Mouse (Mus musculus): ENCODE data around the gene Erf. TPM values are rescaled to one million over a fixed set of nuclear protein-coding genes. Genes with fewer than 3 reads are reported as not detected.
A peak's percentile ranks its signal among the peaks of the same experiment; 100 is the strongest.
"Not testable (repeated sequence)": the region's sequence is repeated elsewhere in the genome, so short reads cannot be mapped to it uniquely, and the experiment has no call there.

The Erf gene
- polyA plus RNA-seq, 1 experiment, result 26.8 TPM

- peak; percentile 96 for DNase-seq (ENCODE audit: low spot score)
Measured at GRCm38 (mm10) chr7:25267751-25268463, 17.3 kb upstream of the Erf start.

GRCm38 (mm10) chr7:25267301-25267750 is 16.8 kb upstream of the Erf start, which contains the start of gene Cic:
Gene Cic (plus strand): TSS chr7:25267704.
- no peak for DNase-seq (ENCODE audit: low spot score)

DNA sequence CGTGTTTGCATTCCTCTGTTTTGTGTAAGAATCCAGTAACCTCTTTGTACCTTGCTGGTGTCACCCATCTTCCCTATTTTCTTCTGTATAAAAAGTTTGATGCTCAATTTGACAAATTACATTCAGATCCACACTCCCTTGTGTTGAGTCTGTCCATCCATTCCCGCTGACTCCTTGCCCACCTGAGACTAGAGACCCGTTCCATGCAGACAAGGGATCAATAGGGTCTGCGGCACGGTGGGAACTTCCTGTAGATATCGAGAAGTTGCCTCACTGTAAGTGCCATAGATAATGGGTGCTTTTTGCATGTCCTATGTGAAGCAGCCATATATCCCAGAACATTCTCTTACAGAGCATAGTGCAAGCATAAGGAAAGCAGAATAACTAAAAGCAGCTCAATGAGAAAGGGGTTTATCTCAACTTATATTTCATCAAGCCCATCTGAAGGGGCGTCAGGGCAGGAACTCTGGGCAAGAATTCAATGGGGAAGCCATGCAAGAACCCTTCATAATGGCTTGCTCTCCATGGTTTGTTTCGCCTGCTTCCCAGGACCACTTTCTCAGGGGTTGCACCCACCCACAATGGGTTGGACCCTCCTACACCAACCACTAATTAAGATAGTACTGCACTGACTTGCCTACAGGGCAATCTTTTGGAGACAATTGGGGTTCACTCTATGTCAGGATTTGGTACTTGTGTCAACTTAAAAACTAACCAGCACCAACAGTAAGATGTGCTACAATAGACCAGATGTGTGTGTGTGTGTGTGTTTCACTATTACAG is 15.8 kb upstream of the Erf start:
- peak; percentile 12 for DNase-seq (ENCODE audit: low spot score)

GRCm38 (mm10) chr7:25265743-25266142 is 15.2 kb upstream of the Erf start:
- not testable (repeated sequence) for DNase-seq (ENCODE audit: low spot score)

GRCm38 (mm10) chr7:25263968-25264870 is 13.7 kb upstream of the Erf start:
- DNase-seq (ENCODE audit: low spot score), result no peak

DNA sequence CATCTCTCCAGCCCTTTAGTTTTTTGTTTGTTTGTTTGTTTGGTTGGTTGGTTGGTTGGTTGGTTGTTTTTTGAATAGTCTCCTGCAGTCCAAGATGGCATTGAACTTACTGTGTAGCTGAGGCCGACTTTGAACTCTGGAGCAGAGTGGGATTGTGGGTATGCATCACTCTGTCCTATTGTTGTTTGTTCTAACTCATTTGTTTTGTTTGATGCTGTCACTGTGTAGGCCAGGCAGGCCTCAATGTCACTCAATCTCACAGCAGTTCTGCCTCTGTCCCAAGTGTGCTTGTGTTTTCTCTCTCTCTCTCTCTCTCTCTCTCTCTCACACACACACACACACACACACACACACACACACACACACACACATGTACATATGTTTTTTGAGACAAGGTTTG is 11.3 kb upstream of the Erf start:
- DNase-seq (ENCODE audit: low spot score), result no peak

GRCm38 (mm10) chr7:25251822-25252221 is 1.3 kb upstream of the Erf start:
- DNase-seq (ENCODE audit: low spot score), result no peak

DNA sequence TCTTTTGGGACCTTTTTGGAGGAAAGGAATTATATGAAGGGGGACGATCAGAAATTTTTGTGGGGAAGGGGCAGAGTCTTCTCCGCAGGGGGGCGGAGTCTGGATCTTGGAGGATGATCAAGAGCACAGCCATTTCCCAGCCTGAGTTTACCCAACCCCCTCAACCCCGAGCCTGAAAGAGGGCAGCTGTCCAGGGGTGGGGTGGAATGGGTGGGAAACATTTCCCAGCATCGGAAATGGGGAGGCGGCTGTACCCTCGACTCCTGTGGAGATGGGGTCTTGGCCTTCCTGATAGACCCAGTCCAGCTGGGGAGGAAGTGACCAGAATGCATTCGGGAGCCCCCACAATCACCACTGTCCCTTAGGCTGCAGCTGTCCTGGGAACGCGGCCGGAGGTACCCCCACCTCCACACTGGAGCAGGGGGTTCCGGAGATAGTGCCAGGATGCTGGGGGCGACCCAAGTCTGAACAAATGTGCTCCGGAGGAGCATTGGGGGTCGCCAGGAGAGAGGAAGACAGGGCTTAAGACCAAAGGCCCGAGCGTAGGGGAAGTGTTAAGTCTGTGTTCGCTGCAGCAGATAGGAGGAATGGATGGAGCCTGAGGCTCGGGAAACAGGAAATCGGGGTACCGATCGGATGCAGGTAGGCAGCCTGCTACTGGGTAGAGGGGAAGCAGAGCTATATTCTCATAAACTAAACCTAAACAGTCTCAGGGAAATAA is 670 bp upstream of the Erf start:
- DNase-seq (ENCODE audit: low spot score), result no peak

DNA sequence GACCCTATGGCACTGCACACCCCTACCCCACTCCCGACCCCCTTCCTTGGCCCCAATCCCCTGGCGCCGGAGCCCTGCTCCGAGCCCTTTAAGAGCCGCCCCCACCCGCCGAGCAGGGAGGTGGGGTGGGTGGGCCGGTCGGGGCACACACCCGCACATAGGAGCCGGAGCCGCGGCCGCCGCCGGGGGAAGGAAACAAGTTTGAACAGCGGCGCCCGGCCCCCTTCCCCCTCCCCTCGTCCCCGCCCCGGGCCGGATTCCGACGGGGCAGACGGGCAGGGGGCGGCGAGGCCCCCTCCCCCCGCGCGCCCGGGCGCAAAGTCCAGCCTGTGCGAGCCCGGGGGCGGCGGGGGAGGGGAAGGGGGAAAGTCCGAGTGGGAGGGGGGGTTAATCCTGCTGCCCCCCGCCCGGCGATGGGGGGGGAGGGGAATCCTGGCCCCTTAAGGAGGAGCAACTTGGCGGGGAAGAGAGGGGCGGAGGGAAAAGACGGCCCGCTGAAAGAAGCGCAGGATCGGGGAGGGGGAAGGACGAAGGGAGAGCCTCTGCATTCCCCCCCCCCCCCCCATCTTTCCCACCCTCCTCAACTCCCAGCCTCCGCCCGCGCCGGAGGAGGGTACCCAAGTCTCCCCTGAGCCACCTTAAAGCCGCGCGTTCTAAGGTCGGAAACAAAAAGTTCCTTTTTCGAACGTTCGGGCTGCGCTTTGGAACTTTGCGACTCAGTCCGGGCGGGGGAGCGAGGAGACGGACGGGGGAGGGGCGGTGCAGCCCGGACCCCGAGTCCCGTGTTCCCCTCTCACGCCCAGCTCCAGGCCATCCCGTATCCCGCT is 1.0 kb downstream of the Erf start:
- DNase-seq (ENCODE audit: low spot score), result peak; percentile 70

DNA sequence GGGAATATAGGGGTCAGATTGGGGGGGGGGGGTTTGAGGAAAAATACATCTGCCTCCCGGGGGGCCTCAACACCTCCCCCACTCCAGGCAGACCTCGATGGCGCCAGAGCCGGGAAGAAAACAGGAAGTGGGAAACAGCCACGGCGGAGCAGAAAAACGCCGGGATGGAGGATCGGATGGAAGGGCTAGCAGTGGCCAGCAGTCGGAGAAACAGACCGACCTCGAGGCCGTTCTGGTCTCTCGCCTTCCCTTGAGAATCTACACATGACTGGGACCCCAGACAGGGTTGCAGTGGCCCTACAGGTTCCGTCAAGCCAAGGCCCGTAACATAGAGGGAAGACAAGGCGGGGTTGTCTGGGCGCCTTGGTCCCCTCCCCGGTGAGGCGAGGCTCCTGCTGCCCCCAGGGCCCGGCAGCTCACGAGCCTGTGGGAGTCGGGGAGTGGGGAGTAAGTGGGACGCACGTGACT is 1.7 kb downstream of the Erf start:
- DNase-seq (ENCODE audit: low spot score), result no peak

GRCm38 (mm10) chr7:25248018-25248647 is 2.4 kb downstream of the Erf start:
- peak; percentile 29 for DNase-seq (ENCODE audit: low spot score)

DNA sequence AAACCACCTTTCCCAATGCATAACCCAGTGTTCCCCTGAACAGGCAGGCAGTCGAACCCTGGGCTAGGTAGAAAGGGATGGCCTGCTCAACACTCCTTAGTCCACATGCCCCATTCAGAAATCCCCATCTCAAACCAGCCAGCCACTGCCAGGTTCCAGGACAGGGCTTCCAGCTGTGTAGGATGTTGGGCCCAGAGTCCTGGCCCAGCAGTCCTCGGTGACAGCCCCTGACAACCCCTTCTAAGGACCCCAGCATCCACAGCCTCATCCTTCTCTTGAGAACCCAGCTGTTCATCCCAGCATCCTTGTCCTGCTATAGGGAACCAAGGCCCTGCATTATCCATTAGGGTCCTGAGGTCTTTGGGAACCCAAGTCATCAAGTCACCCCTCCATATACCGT is 3.1 kb downstream of the Erf start:
- DNase-seq (ENCODE audit: low spot score), result no peak

DNA sequence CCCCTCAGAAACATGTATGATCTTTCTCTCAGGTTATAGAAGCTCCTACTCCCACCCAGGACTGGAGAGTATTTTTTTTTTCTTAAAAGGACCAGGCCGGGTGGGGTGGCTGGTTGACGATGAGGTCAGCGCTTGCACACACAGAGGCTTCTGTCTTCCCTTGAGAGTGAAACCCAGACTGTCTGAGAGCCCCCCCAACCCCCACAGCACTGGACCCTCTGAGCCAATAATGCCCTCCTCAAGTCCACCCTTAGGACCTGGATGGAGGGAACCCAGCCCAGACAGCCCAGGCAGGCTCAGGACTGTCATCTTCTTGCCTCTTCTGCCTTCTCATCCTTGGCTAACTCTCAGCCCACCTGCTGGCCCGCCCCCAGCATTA is 3.8 kb downstream of the Erf start:
- DNase-seq (ENCODE audit: low spot score), result no peak

DNA sequence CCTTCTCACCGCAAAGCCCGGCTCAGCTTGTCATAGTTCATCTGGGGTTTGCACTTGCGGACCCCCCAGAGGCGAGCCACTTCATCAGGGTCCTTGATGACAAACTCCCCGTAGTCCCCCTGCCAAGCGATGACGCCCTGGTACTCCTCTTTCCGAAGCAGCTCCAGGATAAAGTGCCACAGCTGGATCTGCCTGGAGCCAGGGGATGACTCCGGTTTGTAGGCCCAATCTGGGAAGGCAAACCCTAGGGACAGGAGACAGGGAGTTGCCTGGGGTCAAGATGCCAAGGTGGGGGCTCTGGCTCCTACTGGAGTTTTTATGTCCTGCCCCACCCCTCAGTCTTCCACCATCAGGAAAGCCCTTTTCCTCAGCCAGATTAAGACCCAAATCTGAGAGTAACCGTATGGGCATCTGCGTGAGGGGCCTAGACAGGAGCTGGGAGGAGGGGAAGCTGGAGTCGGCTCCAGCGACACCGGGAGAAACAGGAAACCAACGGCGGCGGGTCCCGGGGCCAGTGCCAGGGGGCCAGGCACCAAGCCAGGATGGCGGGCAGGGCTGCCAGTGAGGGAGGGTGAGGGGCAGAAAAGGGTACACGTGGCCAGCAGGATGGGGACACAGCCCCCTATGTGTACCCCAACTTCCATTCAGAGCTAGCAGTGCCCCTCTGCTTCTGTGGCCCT is 4.3 kb downstream of the Erf start:
- no peak for DNase-seq (ENCODE audit: low spot score)

DNA sequence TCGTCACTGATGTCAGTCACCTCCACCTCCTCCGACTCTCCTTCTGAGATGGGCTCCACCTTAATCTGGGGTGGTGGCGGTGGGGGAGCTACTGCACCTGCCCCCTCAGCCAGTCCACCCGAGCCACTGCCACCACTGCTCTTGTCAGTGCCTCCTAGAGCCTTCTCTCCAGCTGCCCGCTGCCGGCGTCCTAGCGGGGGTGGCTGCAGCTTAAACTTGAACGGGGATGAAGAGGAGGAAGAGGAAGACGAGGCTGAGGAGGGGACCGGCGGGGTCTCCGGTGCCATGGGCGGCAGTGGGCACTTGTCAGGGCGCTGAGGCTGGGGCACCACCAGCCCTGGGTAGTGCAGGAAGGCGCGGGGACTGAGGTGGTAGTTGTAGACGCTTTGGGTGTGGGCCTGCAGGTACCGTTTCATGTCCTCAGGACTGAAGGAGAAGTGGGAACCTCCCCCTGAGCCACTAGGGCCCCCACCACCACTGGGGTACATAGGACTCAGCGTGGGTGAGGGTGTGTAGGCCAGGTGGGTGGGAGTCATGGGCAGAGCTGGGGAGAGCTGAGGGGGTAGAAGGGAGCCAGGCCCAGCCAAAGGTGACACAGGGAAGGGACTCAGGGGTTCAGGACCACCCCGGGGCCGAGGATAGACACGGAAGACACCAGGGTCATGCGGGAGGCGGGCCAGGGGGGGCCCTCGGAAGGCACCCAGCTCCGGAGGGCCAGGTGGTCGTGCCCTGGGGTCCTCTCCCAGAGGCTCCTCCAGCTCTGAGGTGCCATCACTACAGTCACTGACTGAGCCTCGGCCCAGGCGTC is 5.8 kb downstream of the Erf start:
- DNase-seq (ENCODE audit: low spot score), result no peak

DNA sequence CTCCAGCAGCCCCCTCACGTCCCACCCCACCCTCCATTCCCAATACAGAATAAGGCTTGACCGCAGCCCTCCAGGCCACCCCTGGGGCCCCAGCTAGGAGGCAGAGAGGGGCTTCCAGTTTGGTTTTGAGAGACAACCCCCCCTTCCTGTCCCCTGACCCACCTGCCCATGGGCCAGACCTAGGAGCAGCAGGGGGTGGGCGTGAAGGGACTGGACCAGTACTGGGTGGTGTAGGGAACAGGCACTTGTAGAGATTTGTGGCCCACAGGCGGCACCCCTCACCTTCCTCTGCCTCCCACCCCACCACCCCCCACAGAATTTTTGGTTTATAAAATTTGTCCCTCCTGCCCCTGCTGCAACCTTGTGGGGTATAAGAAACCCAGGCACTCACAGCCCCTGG is 7.2 kb downstream of the Erf start:
- no peak for DNase-seq (ENCODE audit: low spot score)

DNA sequence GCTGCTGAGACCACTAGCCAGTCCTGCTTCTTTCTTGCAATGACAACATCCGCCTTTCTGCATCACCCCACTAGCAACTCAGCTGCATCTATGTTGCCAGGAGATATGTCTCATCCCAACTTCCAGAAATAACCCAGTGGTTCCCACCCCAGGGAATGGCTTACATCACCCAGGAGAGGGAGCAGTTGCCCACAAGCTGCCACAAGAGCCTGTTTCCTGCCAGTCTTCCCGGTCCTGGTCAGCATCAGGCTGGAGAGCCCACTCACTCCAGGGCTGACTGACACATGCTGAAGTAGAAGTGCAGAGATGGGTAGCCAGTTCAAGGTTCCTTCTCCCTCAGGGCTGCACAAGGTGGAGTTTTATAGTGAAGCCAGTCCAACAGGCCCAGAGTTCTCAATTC is 9.5 kb downstream of the Erf start:
- DNase-seq (ENCODE audit: low spot score), result no peak

GRCm38 (mm10) chr7:25240631-25241030 is 9.9 kb downstream of the Erf start:
- no peak for DNase-seq (ENCODE audit: low spot score)

Data from urinary bladder, adult 2 months (tissue).